21 mouse cellular contexts compared by ENCODE assay signal in the genomic region with DNA sequence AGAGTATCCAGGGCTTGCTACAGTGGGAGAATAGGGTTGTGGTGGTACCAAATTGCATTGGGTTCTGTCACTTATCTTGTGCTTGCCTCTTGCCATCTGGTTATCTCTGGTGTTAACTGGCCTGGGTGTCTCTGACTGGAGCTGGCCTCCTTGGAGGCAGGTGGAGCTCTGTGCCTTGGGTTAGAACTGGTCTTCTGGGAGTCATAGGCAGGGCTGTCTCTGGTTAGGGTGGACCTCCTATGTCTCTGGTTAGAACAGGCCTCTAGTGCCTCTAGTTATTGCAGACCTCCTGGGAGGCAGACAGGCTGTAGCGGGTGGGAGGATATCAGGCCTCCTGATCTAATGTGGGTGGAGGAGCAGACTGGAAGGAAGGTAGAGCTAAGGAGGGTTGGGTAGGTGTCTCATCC. TPM values are rescaled to one million over a fixed set of nuclear protein-coding genes. Genes with fewer than 3 reads are reported as not detected.
DNase-seq lines count a peak whose midpoint lies in the region; ATAC-seq lines count a peak whose summit lies in the region.
"Had no signal": no experiment of that assay in that cellular context is flagged by ENCODE, and none has a peak within 500 bp of the region (broad histone marks: within the 10 kb centered on the region; RNA-seq: fewer than 3 reads in every experiment).

No protein-coding gene starts in this region.

- peaks cover 16% of the 10 kb centered on the region for H3K36me3 ChIP-seq in kidney, embryonic 15.5 days
- peaks cover 18% of the 10 kb centered on the region for H3K36me3 ChIP-seq in liver, embryonic 12.5 days

- H3K9me3 ChIP-seq in kidney, embryonic 15.5 days (replicated peaks), result no peaks in the 10 kb centered on the region
- no peaks in the 10 kb centered on the region for H3K9me3 ChIP-seq in liver, embryonic 12.5 days (replicated peaks)
- H3K9me3 ChIP-seq: embryonic facial prominence, embryonic 15.5 days had no signal

- no peak overlapping the region for H3K27ac ChIP-seq in kidney, embryonic 15.5 days
- H3K27ac ChIP-seq in liver, embryonic 12.5 days, result peak overlapping the region; percentile 74
- H3K27ac ChIP-seq: embryonic facial prominence, embryonic 15.5 days; limb, embryonic 13.5 days had no signal

- H3K27me3 ChIP-seq in kidney, embryonic 15.5 days, result no peaks in the 10 kb centered on the region
- no peaks in the 10 kb centered on the region for H3K27me3 ChIP-seq in liver, embryonic 12.5 days (replicated peaks)
- H3K27me3 ChIP-seq: embryonic facial prominence, embryonic 15.5 days; limb, embryonic 13.5 days; Patski had no signal

- H3K9ac ChIP-seq in kidney, embryonic 15.5 days, result no peak overlapping the region
- peak overlapping the region; percentile 44; the same call in 1 of the 2 replicates for H3K9ac ChIP-seq in liver, embryonic 12.5 days
- H3K9ac ChIP-seq: embryonic facial prominence, embryonic 15.5 days; forebrain, postnatal 0 days; limb, embryonic 13.5 days had no signal

- 88% methylated on average over 1 of the region's 1 CpGs for WGBS in kidney, embryonic 15.5 days
- WGBS in liver, embryonic 12.5 days (ENCODE audit: insufficient replicate concordance), result 35% methylated on average over 1 of the region's 1 CpGs

- 0 out of 2 replicates have a peak, but pooled peaks have one; percentile 52 for ATAC-seq in kidney, embryonic 15.5 days (replicated peaks; ENCODE audit: low FRiP score)
- peak; percentile 99 for ATAC-seq in liver, embryonic 12.5 days
- ATAC-seq in megakaryocyte progenitor cell, adult 5-6 weeks (replicated peaks; ENCODE audit: poor library complexity), result peak; percentile 61
- ATAC-seq: forebrain, postnatal 0 days; hindbrain, embryonic 16.5 days; intestine, embryonic 16.5 days; Patski had no signal

- H3K4me3 ChIP-seq in kidney, embryonic 15.5 days (replicated peaks), result no peak overlapping the region
- no peak overlapping the region for H3K4me3 ChIP-seq in liver, embryonic 12.5 days
- H3K4me3 ChIP-seq: embryonic facial prominence, embryonic 15.5 days; limb, embryonic 13.5 days had no signal

- no peak for DNase-seq in kidney, adult 8-10 months
- peak; percentile 71 for DNase-seq in c-Kit-positive CD71-positive TER-119-positive erythroid progenitor cells, embryonic 14.5 days (ENCODE audit: low spot score)
- no peak for DNase-seq in frontal cortex, postnatal 25 days (ENCODE audit: low spot score in 2 of 2)
- no peak for DNase-seq in frontal cortex, adult 2 months (ENCODE audit: extremely low spot score in 1 of 2, low spot score in 1 of 2)
- no peak for DNase-seq in MN1 (ENCODE audit: low spot score)
- DNase-seq: adrenal gland, adult 8-10 months; cerebellum, adult 9-11 months; forebrain, postnatal 0 days; kidney, postnatal 36 days; lung, postnatal 4 days; right cerebral cortex, adult 18-20 months; right cerebral cortex, postnatal 4 days had no signal

- H3K4me2 ChIP-seq in kidney, embryonic 15.5 days, result no peak overlapping the region
- peak overlapping the region; percentile 41 for H3K4me2 ChIP-seq in liver, embryonic 12.5 days
- H3K4me2 ChIP-seq: embryonic facial prominence, embryonic 15.5 days; limb, embryonic 13.5 days; midbrain, embryonic 11.5 days had no signal

- no peaks in the 10 kb centered on the region for H3K4me1 ChIP-seq in kidney, embryonic 15.5 days
- peaks cover 43% of the 10 kb centered on the region for H3K4me1 ChIP-seq in liver, embryonic 12.5 days
- H3K4me1 ChIP-seq: embryonic facial prominence, embryonic 15.5 days; limb, embryonic 13.5 days had no signal

RNA-seq across cellular contexts. Expression of a gene that starts 36.5 kb away (rescaled TPM):
- polyA plus RNA-seq in kidney, embryonic 15.5 days (2015; fragmentation: Nextera tagmentation; extraction: Ambion mirVana), result 137 and 151 TPM in 2 replicates
- polyA plus RNA-seq in liver, embryonic 12.5 days (2016; fragmentation: Nextera tagmentation; extraction: Ambion mirVana), result 79.6 and 81.5 TPM in 2 replicates
- total RNA-seq in megakaryocyte progenitor cell, adult 5-6 weeks (2015), result 68.4 and 75.0 TPM in 2 replicates
- total RNA-seq in megakaryocyte progenitor cell, adult 5-6 weeks (2017), result 22.2 and 29.0 TPM in 2 replicates
- 48.1 and 51.2 TPM in 2 replicates for polyA plus RNA-seq in frontal cortex, adult 2 months (2012; rRNA removed)
